Mouse (Mus musculus) embryonic facial prominence, embryonic 13.5 days (tissue): ENCODE results near the gene Pacsin2. TPM values are rescaled to one million over a fixed set of nuclear protein-coding genes. Genes with fewer than 3 reads are reported as not detected.

Experiments used
- ATAC-seq: fragments of 200-750 bp; cut with Nextera tagmentation; 2 replicates; pipeline ENCODE4 v1.8.0; 2017; ENCODE audit warnings: low read depth; ENCODE audit not compliant: insufficient number of reproducible peaks, insufficient read depth, low FRiP score, low TSS enrichment
- H3K27ac ChIP-seq: fragments of 300-500 bp; sonication (generic); 2 replicates; pipeline ENCODE4 v1.5.1; 2015; ENCODE audit warnings: moderate library complexity, mild to moderate bottlenecking, inconsistent platforms
- H3K27me3 ChIP-seq: fragments of 300-500 bp; sonication (generic); 2 replicates; pipeline ENCODE4 v1.6.1; 2015; ENCODE audit warnings: mild to moderate bottlenecking, inconsistent platforms
- H3K36me3 ChIP-seq: fragments of 300-500 bp; sonication (generic); 2 replicates; pipeline ENCODE4 v1.6.1; 2015; ENCODE audit warnings: mild to moderate bottlenecking, inconsistent platforms
- H3K4me1 ChIP-seq: fragments of 300-500 bp; sonication (generic); 2 replicates; pipeline ENCODE4 v1.6.1; 2015; ENCODE audit warnings: inconsistent platforms
- H3K4me2 ChIP-seq: fragments of 300-500 bp; sonication (generic); 2 replicates; pipeline ENCODE4 v1.6.1; 2015; ENCODE audit warnings: moderate library complexity, mild to moderate bottlenecking, inconsistent platforms
- H3K4me3 ChIP-seq: fragments of 300-500 bp; sonication (generic); 2 replicates; pipeline ENCODE4 v1.5.1; 2015; ENCODE audit warnings: mild to moderate bottlenecking, inconsistent platforms
- H3K9ac ChIP-seq: fragments of 300-500 bp; sonication (generic); 2 replicates; pipeline ENCODE4 v1.6.1; 2015; ENCODE audit warnings: mild to moderate bottlenecking, inconsistent platforms
- H3K9me3 ChIP-seq: fragments of 300-500 bp; sonication (generic); 2 replicates; pipeline ENCODE4 v1.6.1; 2016; ENCODE audit warnings: inconsistent platforms
- WGBS: fragments of 180-500 bp; shearing (Covaris S2); methylation state at CpG from one replicate; pipeline ENCODE4 v1.1.7; 2015; ENCODE audit warnings: mixed read lengths; 5-methylcytosine and 5-hydroxymethylcytosine counted together
- polyA plus RNA-seq: library from polyadenylated mRNA; unstranded; fragments of >200 nt; fragmentation: Nextera tagmentation; extraction: Ambion mirVana; gene quantifications from 2 replicates; pipeline ENCODE4 v1.2.1, GENCODE M21; 2015

Pacsin2 gene
- polyA plus RNA-seq, 1 experiment from 2014 or later: 49.6 TPM

- H3K9ac ChIP-seq: no peak overlapping the region
- H3K9me3 ChIP-seq: no peaks in the 10 kb centered on the region
- H3K27ac ChIP-seq: no peak overlapping the region
- no peak for ATAC-seq
- H3K4me1 ChIP-seq: peaks cover 20% of the 10 kb centered on the region
- no peak overlapping the region for H3K4me2 ChIP-seq
- WGBS: 25% methylated on average over 7 of the region's 7 CpGs
- no peak overlapping the region for H3K4me3 ChIP-seq
- no peaks in the 10 kb centered on the region for H3K27me3 ChIP-seq
- H3K36me3 ChIP-seq: peaks cover 37% of the 10 kb centered on the region
Observed at GRCm38 (mm10) chr15:83344157-83344556, 120.2 kb downstream of the Pacsin2 start.

GRCm38 (mm10) chr15:83338908-83339307, 125.5 kb downstream of the Pacsin2 start:
- H3K4me1 ChIP-seq: no peaks in the 10 kb centered on the region
- no peak overlapping the region for H3K9ac ChIP-seq
- 89% methylated on average over 6 of the region's 6 CpGs for WGBS
- ATAC-seq: no peak
- no peak overlapping the region for H3K27ac ChIP-seq
- no peaks in the 10 kb centered on the region for H3K9me3 ChIP-seq
- no peaks in the 10 kb centered on the region for H3K27me3 ChIP-seq
- no peak overlapping the region for H3K4me2 ChIP-seq
- H3K4me3 ChIP-seq: no peak overlapping the region
- H3K36me3 ChIP-seq: peaks cover 65% of the 10 kb centered on the region

- H3K27me3 ChIP-seq: no peaks in the 10 kb centered on the region
Observed at GRCm38 (mm10) chr15:83337903-83338870, 126.2 kb downstream of the Pacsin2 start.

GRCm38 (mm10) chr15:83332373-83332772, 132.0 kb downstream of the Pacsin2 start:
- ATAC-seq: no peak
- H3K4me1 ChIP-seq: no peaks in the 10 kb centered on the region
- H3K9me3 ChIP-seq: no peaks in the 10 kb centered on the region
- H3K9ac ChIP-seq: no peak overlapping the region
- H3K4me2 ChIP-seq: no peak overlapping the region
- no peak overlapping the region for H3K27ac ChIP-seq
- WGBS: 78% methylated on average over 3 of the region's 3 CpGs
- H3K36me3 ChIP-seq: peaks cover 90% of the 10 kb centered on the region
- H3K4me3 ChIP-seq: no peak overlapping the region
- H3K27me3 ChIP-seq: no peaks in the 10 kb centered on the region

More at GRCm38 (mm10) chr15:83337903-83338870, 126.2 kb downstream of the Pacsin2 start:
- Histone ChIP-seq H3K4me2 (no peak overlapping the region), H3K9ac (no peak overlapping the region), H3K36me3 (peaks cover 72% of the 10 kb centered on the region), H3K4me3 (no peak overlapping the region), H3K27ac (no peak overlapping the region), H3K9me3 (no peaks in the 10 kb centered on the region), H3K4me1 (no peaks in the 10 kb centered on the region)
- ATAC-seq: no peak
- 77% methylated on average over 8 of the region's 8 CpGs for WGBS

GRCm38 (mm10) chr15:83328952-83329351, 135.5 kb downstream of the Pacsin2 start:
- no peak overlapping the region for H3K27ac ChIP-seq
- no peak overlapping the region for H3K4me3 ChIP-seq
- H3K9me3 ChIP-seq: no peaks in the 10 kb centered on the region
- H3K4me2 ChIP-seq: no peak overlapping the region
- no peaks in the 10 kb centered on the region for H3K4me1 ChIP-seq
- H3K27me3 ChIP-seq: no peaks in the 10 kb centered on the region
- peaks cover 72% of the 10 kb centered on the region for H3K36me3 ChIP-seq
- ATAC-seq: no peak
- H3K9ac ChIP-seq: no peak overlapping the region
- 85% methylated on average over 5 of the region's 5 CpGs for WGBS

Other genes starting within 250 kb of the Pacsin2 start
- gene A4galt, start 212.8 kb downstream of the Pacsin2 start, polyA plus RNA-seq: 0.53 and 2.2 TPM in 2 replicates
- gene Arfgap3, start 114.4 kb downstream of the Pacsin2 start, polyA plus RNA-seq: 45.3 and 49.9 TPM in 2 replicates
- gene Ttll1, start 46.3 kb upstream of the Pacsin2 start, polyA plus RNA-seq: 21.8 and 22.7 TPM in 2 replicates
- gene Bik, start 62.3 kb upstream of the Pacsin2 start, polyA plus RNA-seq: 3.6 and 4.0 TPM in 2 replicates
- gene Tspo, start 99.0 kb upstream of the Pacsin2 start, polyA plus RNA-seq: 38.1 and 44.5 TPM in 2 replicates
- gene Mcat, start 99.2 kb upstream of the Pacsin2 start, polyA plus RNA-seq: 39.2 and 41.8 TPM in 2 replicates
- 40.1 and 41.3 TPM in 2 replicates for gene Ttll12, start 130.6 kb upstream of the Pacsin2 start, polyA plus RNA-seq